Mouse (Mus musculus) midbrain, embryonic 12.5 days (tissue): ENCODE measurements around the gene Zfp995. TPM values are rescaled to one million over a fixed set of nuclear protein-coding genes. Genes with fewer than 3 reads are reported as not detected.
"Not testable (repeated sequence)": the region's sequence is repeated elsewhere in the genome, so short reads cannot be mapped to it uniquely, and the experiment has no call there.

Source experiments
- ATAC-seq: fragments of 200-750 bp; cut with Nextera tagmentation; 2 replicates; pipeline ENCODE4 v1.8.0; 2017; ENCODE audit warnings: low read depth, moderate TSS enrichment, moderate library complexity; ENCODE audit not compliant: low FRiP score
- H3K27ac ChIP-seq: fragments of 300-500 bp; sonication (generic); replicated peaks from 2 replicates; pipeline ENCODE4 v1.5.1; 2016; ENCODE audit warnings: mild to moderate bottlenecking
- H3K27me3 ChIP-seq: fragments of 300-500 bp; sonication (generic); 2 replicates; pipeline ENCODE4 v1.6.1; 2016; ENCODE audit warnings: mild to moderate bottlenecking
- H3K36me3 ChIP-seq: fragments of 300-500 bp; sonication (generic); 2 replicates; pipeline ENCODE4 v1.6.1; 2016
- H3K4me1 ChIP-seq: fragments of 300-500 bp; sonication (generic); 2 replicates; pipeline ENCODE4 v1.6.1; 2016
- H3K4me2 ChIP-seq: fragments of 300-500 bp; sonication (generic); replicated peaks from 2 replicates; pipeline ENCODE4 v1.6.1; 2016; ENCODE audit warnings: mild to moderate bottlenecking, moderate library complexity
- H3K4me3 ChIP-seq: fragments of 300-500 bp; sonication (generic); 2 replicates; pipeline ENCODE4 v1.5.1; 2016; ENCODE audit warnings: mild to moderate bottlenecking
- H3K9ac ChIP-seq: fragments of 300-500 bp; sonication (generic); replicated peaks from 2 replicates; pipeline ENCODE4 v1.6.1; 2016; ENCODE audit warnings: mild to moderate bottlenecking, moderate library complexity
- H3K9me3 ChIP-seq: fragments of 300-500 bp; sonication (generic); 2 replicates; pipeline ENCODE4 v1.6.1; 2016; ENCODE audit warnings: mild to moderate bottlenecking
- WGBS: fragments of 180-500 bp; shearing (Covaris S2); methylation state at CpG from one replicate; pipeline ENCODE4 v1.1.7; 2016; 5-methylcytosine and 5-hydroxymethylcytosine counted together
- polyA plus RNA-seq: library from polyadenylated mRNA; unstranded; fragments of >200 nt; fragmentation: Nextera tagmentation; extraction: Ambion mirVana; gene quantifications from 2 replicates; pipeline ENCODE4 v1.2.1, GENCODE M21; 2016

Gene Zfp995
- 8.3 and 9.2 TPM in 2 replicates for polyA plus RNA-seq

- peak within 1 kb of the TSS; percentile 56 for H3K27ac ChIP-seq
- H3K9ac ChIP-seq, result peak within 1 kb of the TSS; percentile 72
- H3K4me1 ChIP-seq, H3K36me3 ChIP-seq, H3K9me3 ChIP-seq, H3K27me3 ChIP-seq: not testable (repeated sequence)
- H3K4me2 ChIP-seq, result peak within 1 kb of the TSS; percentile 75
- ATAC-seq, result peak; percentile 98
- peak within 1 kb of the TSS; percentile 72 for H3K4me3 ChIP-seq
- under 1% methylated on average over 24 of the region's 24 CpGs for WGBS
These were observed at the start of gene Zfp995 for GRCm38 (mm10) chr17:21909456-21910052. Gene Zfp995, minus strand, starts transcription at chr17:21909926.

GRCm38 (mm10) chr17:21909039-21909438 lies 687 bp downstream of the Zfp995 start:
- Histone ChIP-seq H3K27ac (peak overlapping the region; percentile 56; the same call in 1 of the 2 replicates), H3K4me2 (peak overlapping the region; percentile 75), H3K9me3 (no peaks in the 10 kb centered on the region), H3K36me3 (no peaks in the 10 kb centered on the region), H3K4me3 (peak overlapping the region; percentile 72), H3K4me1 (no peaks in the 10 kb centered on the region), H3K9ac (peak overlapping the region; percentile 72), H3K27me3 (no peaks in the 10 kb centered on the region)
- WGBS, result 3% methylated on average over 3 of the region's 3 CpGs
- peak; percentile 82 for ATAC-seq

GRCm38 (mm10) chr17:21871256-21871655 lies 38.5 kb downstream of the Zfp995 start:
- Histone ChIP-seq H3K27ac (no peak overlapping the region), H3K36me3 (no peaks in the 10 kb centered on the region), H3K9me3 (peaks cover 10% of the 10 kb centered on the region), H3K9ac (no peak overlapping the region), H3K4me2 (no peak overlapping the region), H3K4me3 (no peak overlapping the region), H3K4me1 (no peaks in the 10 kb centered on the region), H3K27me3 (no peaks in the 10 kb centered on the region)
- 89% methylated on average over 1 of the region's 1 CpGs for WGBS
- ATAC-seq, result no peak

- H3K4me1 ChIP-seq, H3K27me3 ChIP-seq, H3K9ac ChIP-seq, H3K9me3 ChIP-seq, H3K36me3 ChIP-seq, H3K4me2 ChIP-seq, H3K4me3 ChIP-seq, H3K27ac ChIP-seq: not testable (repeated sequence)
- peak; percentile 13; the same call in 1 of the 2 replicates for ATAC-seq
- WGBS, result 92% methylated on average over 8 of the region's 8 CpGs
These were observed 63.5 kb downstream of the Zfp995 start for GRCm38 (mm10) chr17:21846322-21846582.

- Histone ChIP-seq H3K4me2 (peak within 1 kb of the TSS; percentile 67), H3K4me3 (peak within 1 kb of the TSS; percentile 72), H3K9ac (peak within 1 kb of the TSS; percentile 71), H3K9me3 (no peaks in the 10 kb centered on the region), H3K4me1 (0 out of 2 replicates have a peak, but pooled peaks cover 5% of the 10 kb centered on the region), H3K36me3 (no peaks in the 10 kb centered on the region), H3K27me3 (no peaks in the 10 kb centered on the region), H3K27ac (no peak within 1 kb of the TSS)
- peak; percentile 98 for ATAC-seq
- WGBS, result 3% methylated on average over 22 of the region's 22 CpGs
These were observed 64.0 kb downstream of the Zfp995 start, which contains the start of gene Zfp820 for GRCm38 (mm10) chr17:21845545-21846321. Gene Zfp820, minus strand, starts transcription at chr17:21845772.

GRCm38 (mm10) chr17:21838510-21838909 lies 71.2 kb downstream of the Zfp995 start:
- no peaks in the 10 kb centered on the region for H3K9me3 ChIP-seq
- no peak overlapping the region for H3K27ac ChIP-seq
- no peaks in the 10 kb centered on the region for H3K4me1 ChIP-seq
- no peaks in the 10 kb centered on the region for H3K27me3 ChIP-seq
- H3K36me3 ChIP-seq, result no peaks in the 10 kb centered on the region
- 60% methylated on average over 2 of the region's 2 CpGs for WGBS
- no peak overlapping the region for H3K9ac ChIP-seq
- no peak for ATAC-seq
- H3K4me2 ChIP-seq, result no peak overlapping the region
- H3K4me3 ChIP-seq, result no peak overlapping the region

Other genes with a start within 250 kb of the Zfp995 start
- 14.9 and 15.4 TPM in 2 replicates for gene Gm10226, start 218.1 kb downstream of the Zfp995 start, polyA plus RNA-seq
- 22.7 and 24.5 TPM in 2 replicates for gene Zfp760, start 202.2 kb downstream of the Zfp995 start, polyA plus RNA-seq
- gene Zfp229, start 179.1 kb downstream of the Zfp995 start, polyA plus RNA-seq, result 10.2 and 12.8 TPM in 2 replicates
- gene Zfp820, start 64.2 kb downstream of the Zfp995 start, polyA plus RNA-seq, result 5.7 and 6.3 TPM in 2 replicates
- gene Zfp942, start 52.5 kb upstream of the Zfp995 start, polyA plus RNA-seq, result 23.8 and 25.6 TPM in 2 replicates
- gene Zfp943, start 52.6 kb upstream of the Zfp995 start, polyA plus RNA-seq, result 20.8 and 21.7 TPM in 2 replicates